Mouse (Mus musculus) central nervous system, embryonic 14 days (tissue): ENCODE data around the gene Brd7. TPM values are rescaled to one million over a fixed set of nuclear protein-coding genes. Genes with fewer than 3 reads are reported as not detected.

Source experiments
- polyA plus RNA-seq: library from polyadenylated mRNA; depleted of rRNA; stranded (reverse); fragments of >200 nt; gene quantifications from 2 replicates; pipeline ENCODE4 v1.2.3, GENCODE M21; 2012; rRNA removed

Brd7 gene
- polyA plus RNA-seq = 85.2 and 87.4 TPM in 2 replicates

GRCm38 (mm10) chr8:88361708-88362428, at the start of gene Brd7:
Brd7 (minus strand) TSS chr8:88362194.

Other genes with a start within 250 kb of the Brd7 start
- 53.0 and 53.8 TPM in 2 replicates for gene Cnep1r1, start 243.4 kb downstream of the Brd7 start, polyA plus RNA-seq
- gene Heatr3, start 224.3 kb downstream of the Brd7 start, polyA plus RNA-seq = 43.6 and 44.6 TPM in 2 replicates
- gene Tent4b, start 163.0 kb downstream of the Brd7 start, polyA plus RNA-seq = 28.5 and 29.7 TPM in 2 replicates
- gene Adcy7, start 89.8 kb downstream of the Brd7 start, polyA plus RNA-seq = 2.7 and 3.4 TPM in 2 replicates
- gene Nkd1, start 159.2 kb upstream of the Brd7 start, polyA plus RNA-seq = 46.5 and 48.5 TPM in 2 replicates